Comparison of ENCODE assay signal across 8 mouse cellular contexts in the genomic region with DNA sequence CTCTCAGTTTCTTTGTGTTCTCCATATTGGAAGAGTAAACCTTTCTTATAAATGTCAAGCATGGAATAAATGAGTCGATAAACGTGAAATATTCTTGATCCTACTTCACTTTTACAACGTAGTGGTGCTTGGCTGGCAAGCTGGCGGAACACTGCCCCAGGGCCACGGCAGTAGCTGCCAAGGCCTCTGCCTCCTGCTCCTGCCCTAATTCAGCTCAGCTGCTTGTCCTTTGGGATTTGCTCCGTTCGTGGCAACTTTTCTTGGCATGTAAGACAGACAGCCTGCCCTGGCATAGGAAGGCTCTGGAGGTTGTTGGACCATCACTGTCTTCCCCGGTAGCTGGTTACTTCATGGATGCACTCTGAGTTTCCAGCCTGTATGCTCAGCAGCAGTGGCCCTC. TPM values are rescaled to one million over a fixed set of nuclear protein-coding genes. Genes with fewer than 3 reads are reported as not detected.
A peak's percentile ranks its signal among the peaks of the same experiment; 100 is the strongest.
DNase-seq lines count a peak whose midpoint lies in the region; ATAC-seq and TF ChIP-seq lines count a peak whose summit lies in the region.

No protein-coding gene starts in this region.

- peak; percentile 35; the same call in 1 of the 2 replicates for ATAC-seq in forebrain, embryonic 14.5 days
- ATAC-seq in forebrain, postnatal 0 days: no peak
- ATAC-seq in megakaryocyte, adult 5-6 weeks (ENCODE audit: poor library complexity, severe bottlenecking): no peak
- peak; percentile 55; the same call in 1 of the 2 replicates for ATAC-seq in neural tube, embryonic 14.5 days (ENCODE audit: low read depth)
- ATAC-seq in erythroid progenitor cell, adult 5-6 weeks (replicated peaks; ENCODE audit: low FRiP score, poor library complexity, severe bottlenecking): no peak

- H3K4me2 ChIP-seq in forebrain, embryonic 14.5 days (ENCODE audit: low read length): no peak overlapping the region
- H3K4me2 ChIP-seq in forebrain, postnatal 0 days (ENCODE audit: low read depth): no peak overlapping the region
- no peak overlapping the region for H3K4me2 ChIP-seq in neural tube, embryonic 14.5 days (ENCODE audit: low read depth, low read length)

- no peak for TF ChIP-seq CTCF in forebrain, postnatal 0 days (IDR thresholded peaks at IDR 0.05; ENCODE audit: low read depth)

- peak; percentile 46 for DNase-seq in forebrain, embryonic 14.5 days (ENCODE audit: low spot score)
- no peak for DNase-seq in forebrain, postnatal 0 days
- DNase-seq in gastrocnemius, postnatal 25 days: peak; percentile 46
- DNase-seq in left cerebral cortex, adult 18-20 months (ENCODE audit: low spot score in 2 of 2): no peak

- H3K9me3 ChIP-seq in forebrain, embryonic 14.5 days (replicated peaks; ENCODE audit: control insufficient read depth, low read length): no peaks in the 10 kb centered on the region
- H3K9me3 ChIP-seq in forebrain, postnatal 0 days (ENCODE audit: low read length): no peaks in the 10 kb centered on the region
- H3K9me3 ChIP-seq in megakaryocyte, embryonic 14.5 days: no peaks in the 10 kb centered on the region
- no peaks in the 10 kb centered on the region for H3K9me3 ChIP-seq in neural tube, embryonic 14.5 days (ENCODE audit: control insufficient read depth, low read length)

- 48% methylated on average over 8 of the region's 8 CpGs for WGBS in forebrain, embryonic 14.5 days
- WGBS in forebrain, postnatal 0 days: 34% methylated on average over 8 of the region's 8 CpGs
- WGBS in neural tube, embryonic 14.5 days: 25% methylated on average over 8 of the region's 8 CpGs

- H3K27me3 ChIP-seq in forebrain, embryonic 14.5 days (replicated peaks; ENCODE audit: control insufficient read depth, insufficient read depth, low read length): no peaks in the 10 kb centered on the region
- no peaks in the 10 kb centered on the region for H3K27me3 ChIP-seq in forebrain, postnatal 0 days (ENCODE audit: insufficient read depth, low read length)
- no peaks in the 10 kb centered on the region for H3K27me3 ChIP-seq in megakaryocyte, embryonic 14.5 days (replicated peaks)
- H3K27me3 ChIP-seq in neural tube, embryonic 14.5 days (ENCODE audit: control insufficient read depth, insufficient read depth, low read length): no peaks in the 10 kb centered on the region

- H3K36me3 ChIP-seq in forebrain, embryonic 14.5 days (ENCODE audit: control insufficient read depth, insufficient read depth, low read length): no peaks in the 10 kb centered on the region
- no peaks in the 10 kb centered on the region for H3K36me3 ChIP-seq in forebrain, postnatal 0 days (ENCODE audit: insufficient read depth)
- peaks cover 14% of the 10 kb centered on the region for H3K36me3 ChIP-seq in megakaryocyte, embryonic 14.5 days (replicated peaks; ENCODE audit: low read length)
- no peaks in the 10 kb centered on the region for H3K36me3 ChIP-seq in neural tube, embryonic 14.5 days (ENCODE audit: control insufficient read depth, insufficient read depth, low read length)

- no peak overlapping the region for H3K9ac ChIP-seq in forebrain, embryonic 14.5 days (ENCODE audit: low read length)
- no peak overlapping the region for H3K9ac ChIP-seq in forebrain, postnatal 0 days
- H3K9ac ChIP-seq in neural tube, embryonic 14.5 days (replicated peaks; ENCODE audit: low read depth, low read length): no peak overlapping the region

- no peak overlapping the region; the same call in 1 of the 2 replicates for H3K27ac ChIP-seq in forebrain, embryonic 14.5 days (ENCODE audit: low read depth, low read length)
- no peak overlapping the region for H3K27ac ChIP-seq in forebrain, postnatal 0 days (ENCODE audit: low read depth, low read length)
- peak overlapping the region; percentile 64 for H3K27ac ChIP-seq in neural tube, embryonic 14.5 days (ENCODE audit: low read depth, low read length)

- no peak overlapping the region for H3K4me3 ChIP-seq in forebrain, embryonic 14.5 days (ENCODE audit: low read depth, low read length)
- no peak overlapping the region for H3K4me3 ChIP-seq in forebrain, postnatal 0 days (ENCODE audit: low read depth, low read length)
- peak overlapping the region; percentile 18 for H3K4me3 ChIP-seq in megakaryocyte, embryonic 14.5 days (replicated peaks)
- no peak overlapping the region for H3K4me3 ChIP-seq in neural tube, embryonic 14.5 days (ENCODE audit: low read depth, low read length)

- H3K4me1 ChIP-seq in forebrain, embryonic 14.5 days (ENCODE audit: control insufficient read depth, insufficient read depth, low read length): peaks cover 16% of the 10 kb centered on the region
- no peaks in the 10 kb centered on the region; the same call in 1 of the 2 replicates for H3K4me1 ChIP-seq in forebrain, postnatal 0 days (ENCODE audit: insufficient read depth)
- H3K4me1 ChIP-seq in megakaryocyte, embryonic 14.5 days: peaks cover 52% of the 10 kb centered on the region
- peaks cover 33% of the 10 kb centered on the region for H3K4me1 ChIP-seq in neural tube, embryonic 14.5 days (ENCODE audit: control insufficient read depth, insufficient read depth, low read length)

RNA-seq across cellular contexts. Expression of gene Reep3, which starts 19.5 kb away (rescaled TPM):
- polyA plus RNA-seq in forebrain, embryonic 14.5 days (2014; fragmentation: Nextera tagmentation; extraction: Ambion mirVana): 26.7 and 28.6 TPM in 2 replicates
- 21.7 and 30.8 TPM in 2 replicates for total RNA-seq in forebrain, postnatal 0 days (2014; rRNA removed)
- 18.8 and 23.7 TPM in 2 replicates for polyA plus RNA-seq in forebrain, postnatal 0 days (2015; fragmentation: Nextera tagmentation; extraction: Ambion mirVana)
- 0.62 and 0.97 TPM in 2 replicates for polyA plus RNA-seq in megakaryocyte, embryonic 14.5 days (2012; ENCODE audit: insufficient read depth, low replicate concordance)
- 84.2 and 101 TPM in 2 replicates for total RNA-seq in megakaryocyte, adult 5-6 weeks (2015)
- total RNA-seq in megakaryocyte, adult 5-6 weeks (2017): 46.7 and 59.2 TPM in 2 replicates
- 10 to 100 TPM; 10.3 to 12.6 TPM for total RNA-seq in gastrocnemius, postnatal 25 days (2021)
- polyA plus RNA-seq in neural tube, embryonic 14.5 days (2014; fragmentation: Nextera tagmentation; extraction: Ambion mirVana): 37.7 and 48.7 TPM in 2 replicates
- 10 to 100 TPM; 16.6 to 17.1 TPM for total RNA-seq in left cerebral cortex, adult 18-20 months (2021)
- 9.7 and 23.9 TPM in 2 replicates for total RNA-seq in erythroid progenitor cell, adult 5-6 weeks (2015; ENCODE audit: low replicate concordance)
- 5.0 and 7.9 TPM in 2 replicates for total RNA-seq in erythroid progenitor cell, adult 5-6 weeks (2017; ENCODE audit: low replicate concordance)

RNA-seq across cellular contexts. Expression of gene Jmjd1c, which starts 20.3 kb away (rescaled TPM):
- polyA plus RNA-seq in forebrain, embryonic 14.5 days (2014; fragmentation: Nextera tagmentation; extraction: Ambion mirVana): 35.1 and 42.9 TPM in 2 replicates
- total RNA-seq in forebrain, postnatal 0 days (2014; rRNA removed): 67.1 and 76.8 TPM in 2 replicates
- polyA plus RNA-seq in forebrain, postnatal 0 days (2015; fragmentation: Nextera tagmentation; extraction: Ambion mirVana): 29.6 and 44.4 TPM in 2 replicates
- 0.47 and 4.9 TPM in 2 replicates for polyA plus RNA-seq in megakaryocyte, embryonic 14.5 days (2012; ENCODE audit: insufficient read depth, low replicate concordance)
- 96.1 and 96.7 TPM in 2 replicates for total RNA-seq in megakaryocyte, adult 5-6 weeks (2015)
- 69.0 and 91.8 TPM in 2 replicates for total RNA-seq in megakaryocyte, adult 5-6 weeks (2017)
- 10 to 100 TPM; 18.1 to 23.6 TPM for total RNA-seq in gastrocnemius, postnatal 25 days (2021)
- 62.3 and 67.0 TPM in 2 replicates for polyA plus RNA-seq in neural tube, embryonic 14.5 days (2014; fragmentation: Nextera tagmentation; extraction: Ambion mirVana)
- total RNA-seq in left cerebral cortex, adult 18-20 months (2021): 10 to 100 TPM; 75.9 to 85.6 TPM
- 33.5 and 37.1 TPM in 2 replicates for total RNA-seq in erythroid progenitor cell, adult 5-6 weeks (2015; ENCODE audit: low replicate concordance)
- 19.8 and 26.1 TPM in 2 replicates for total RNA-seq in erythroid progenitor cell, adult 5-6 weeks (2017; ENCODE audit: low replicate concordance)

Comparison
In these comparisons a context has a peak if more than half of its experiments do, and no peak if none do; other contexts are left out.
1. ATAC-seq: peak in forebrain, embryonic 14.5 days (single experiment) and neural tube, embryonic 14.5 days (single experiment); none in forebrain, postnatal 0 days (single experiment), megakaryocyte, adult 5-6 weeks (single experiment) and erythroid progenitor cell, adult 5-6 weeks (single experiment).
2. DNase-seq: peak in forebrain, embryonic 14.5 days (single experiment) and gastrocnemius, postnatal 25 days (single experiment); none in forebrain, postnatal 0 days (single experiment) and left cerebral cortex, adult 18-20 months (0 of 2).